Comparison of ENCODE assay signal across 8 mouse cellular contexts in the genomic region with DNA sequence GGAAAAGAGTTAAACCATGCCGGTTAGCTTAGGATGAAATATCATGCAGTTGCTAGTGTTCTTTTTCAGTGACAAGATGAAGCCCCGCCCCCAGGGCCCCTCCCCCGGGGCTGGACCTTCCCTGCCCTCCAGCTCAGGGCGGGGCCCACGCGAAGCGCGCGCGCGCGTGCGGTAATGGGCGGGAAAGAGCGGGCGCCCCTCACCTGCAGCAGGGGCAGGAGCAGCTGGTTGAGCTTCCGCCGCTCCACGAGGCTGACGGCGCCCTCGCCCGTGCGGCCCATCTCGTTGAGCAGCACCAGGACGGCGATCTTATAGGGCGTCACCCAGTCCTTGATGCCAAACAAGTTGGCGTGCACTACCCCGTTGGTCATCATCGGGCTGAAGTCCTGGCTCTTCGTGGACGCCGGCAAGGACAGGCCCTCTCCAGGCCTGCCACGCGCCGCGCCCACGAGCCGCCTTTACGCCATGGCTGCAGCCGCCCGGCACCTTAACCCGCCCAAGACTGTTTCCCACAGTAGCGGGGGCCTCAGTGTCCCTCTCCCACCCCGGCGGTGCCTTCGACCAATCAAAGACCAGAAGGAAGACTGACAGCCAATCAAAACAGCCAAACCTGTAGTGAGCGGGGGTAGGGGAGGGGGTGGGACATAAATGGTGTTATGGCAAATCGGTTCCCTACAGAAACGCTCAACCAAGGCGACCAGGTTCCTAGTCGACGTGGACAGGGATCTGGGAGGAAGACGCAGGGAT. TPM values are rescaled to one million over a fixed set of nuclear protein-coding genes. Genes with fewer than 3 reads are reported as not detected.
DNase-seq lines count a peak whose midpoint lies in the region; ATAC-seq lines count a peak whose summit lies in the region.

A gene (minus strand): TSS at position 563 of the 747 bp plus-strand sequence.

- peak within 1 kb of the TSS; percentile 69 for H3K9ac ChIP-seq in hindbrain, embryonic 11.5 days (ENCODE audit: low read depth, low read length)

- no peaks in the 10 kb centered on the region for H3K9me3 ChIP-seq in hindbrain, embryonic 11.5 days (ENCODE audit: control insufficient read depth, low read length)

- H3K4me3 ChIP-seq in hindbrain, embryonic 11.5 days (ENCODE audit: low read depth, low read length), result peak within 1 kb of the TSS; percentile 74

- peak within 1 kb of the TSS; percentile 92 for H3K27ac ChIP-seq in hindbrain, embryonic 11.5 days (ENCODE audit: low read depth, low read length)

- no peaks in the 10 kb centered on the region for H3K27me3 ChIP-seq in hindbrain, embryonic 11.5 days (ENCODE audit: control insufficient read depth, insufficient read depth, low read length)

- no peaks in the 10 kb centered on the region; the same call in 1 of the 2 replicates for H3K36me3 ChIP-seq in hindbrain, embryonic 11.5 days (ENCODE audit: control insufficient read depth, insufficient read depth, low read length)

- ATAC-seq in hindbrain, embryonic 11.5 days (ENCODE audit: low FRiP score), result peak; percentile 100

- WGBS in hindbrain, embryonic 11.5 days, result under 1% methylated on average over 55 of the region's 55 CpGs

- H3K4me1 ChIP-seq in hindbrain, embryonic 11.5 days (replicated peaks; ENCODE audit: control insufficient read depth, insufficient read depth, low read length), result no peaks in the 10 kb centered on the region

- peak within 1 kb of the TSS; percentile 41 for H3K4me2 ChIP-seq in hindbrain, embryonic 11.5 days (replicated peaks; ENCODE audit: low read depth, low read length)

- peak; percentile 99 for DNase-seq in Muller cell, postnatal 12 days (ENCODE audit: inconsistent ontology term)
- DNase-seq in cerebellum, adult 9-11 months, result peak; percentile 96
- peak; percentile 86 to 94 for DNase-seq in frontal cortex, adult 2 months (ENCODE audit: extremely low spot score in 1 of 2, low spot score in 1 of 2)
- peak; percentile 92 for DNase-seq in hindbrain, embryonic 11.5 days (ENCODE audit: low spot score)
- peak; percentile 85 to 89 for DNase-seq in layer of hippocampus, postnatal 10 days (ENCODE audit: low spot score in 2 of 2)
- peak; percentile 97 for DNase-seq in lung, postnatal 10 days
- DNase-seq in ovary, postnatal 36 days (ENCODE audit: low spot score), result peak; percentile 88
- DNase-seq in thymus, postnatal 25 days, result peak; percentile 94

RNA-seq across cellular contexts. Expression of the gene that starts here (rescaled TPM):
- 399 and 447 TPM in 2 replicates for polyA plus RNA-seq in frontal cortex, adult 2 months (2012; rRNA removed)
- polyA plus RNA-seq in hindbrain, embryonic 11.5 days (2014; fragmentation: Nextera tagmentation; extraction: Ambion mirVana), result 522 and 525 TPM in 2 replicates
- 100 to 1,000 TPM; 252 to 292 TPM for total RNA-seq in layer of hippocampus, postnatal 10 days (2021)

Comparison
In these comparisons a context has a peak if more than half of its experiments do, and no peak if none do; other contexts are left out.
1. Peak in every context shown above with its lines: DNase-seq, ATAC-seq, H3K4me3 ChIP-seq and H3K27ac ChIP-seq.